Mouse (Mus musculus) Muller cell, postnatal 12 days (primary cell): ENCODE measurements around the gene Lsm12.
"Not testable (repeated sequence)": the region's sequence is repeated elsewhere in the genome, so short reads cannot be mapped to it uniquely, and the experiment has no call there.

ENCODE experiments used
- DNase-seq: peaks from one replicate; pipeline ENCODE4 v3.0.0-alpha.2; 2015; ENCODE audit errors: inconsistent ontology term

Lsm12 gene

DNA sequence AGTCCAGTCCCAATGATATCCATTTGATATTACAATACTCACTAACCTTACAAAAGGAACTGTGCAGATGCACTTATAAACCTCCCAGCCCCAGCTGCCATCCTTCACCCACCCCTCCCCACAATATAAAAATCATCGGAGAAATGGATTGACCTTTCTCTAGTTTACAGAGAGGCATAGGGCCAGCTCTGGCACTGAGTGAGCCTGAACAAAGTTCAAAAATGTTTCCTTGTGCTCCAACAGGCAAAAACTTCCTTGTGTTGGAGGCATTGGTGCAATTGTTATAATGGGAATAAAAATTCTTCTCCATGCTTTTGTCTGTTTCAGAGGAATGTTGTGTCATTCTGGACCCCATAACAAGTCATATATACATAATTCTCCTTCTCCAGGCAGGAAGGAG lies 1.1 kb upstream of the Lsm12 start:
- no peak for DNase-seq

DNA sequence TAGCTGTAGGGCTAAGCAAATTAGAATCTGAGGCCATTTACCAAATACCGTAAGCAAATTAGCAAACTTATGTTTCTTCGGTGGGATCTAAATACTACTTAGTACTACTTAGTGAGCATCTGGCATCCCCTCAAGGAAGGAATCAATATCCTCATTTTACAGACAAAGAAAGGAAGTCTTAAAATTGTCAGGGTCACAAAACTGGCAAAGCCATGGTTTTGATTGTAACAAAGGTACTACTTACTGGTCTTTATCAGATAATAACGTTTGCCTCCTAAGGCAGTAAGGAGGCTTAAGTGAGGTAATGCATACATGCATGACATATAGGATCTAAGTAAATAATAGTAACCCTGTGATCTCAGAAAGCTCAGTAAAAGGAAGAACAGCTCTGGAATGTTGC lies 581 bp upstream of the Lsm12 start:
- no peak for DNase-seq

DNA sequence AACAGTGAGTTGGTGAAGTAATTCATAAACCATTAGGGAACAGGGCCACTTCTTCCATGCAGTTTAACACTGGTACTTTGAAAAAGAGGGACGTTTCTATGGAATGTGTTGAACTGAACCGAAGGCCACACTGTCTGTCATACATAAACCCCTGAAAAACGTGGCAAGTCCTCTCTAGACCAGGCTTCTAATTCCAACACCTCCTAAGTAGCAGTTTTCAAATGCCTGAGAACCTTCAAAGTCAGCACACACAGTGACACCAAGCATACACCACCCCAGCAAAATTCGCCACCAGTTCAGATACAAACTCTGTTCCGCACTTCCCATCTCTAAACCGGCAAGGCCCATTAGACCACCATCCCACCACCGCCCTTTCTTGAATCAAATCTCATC lies 847 bp downstream of the Lsm12 start:
- DNase-seq: peak; percentile 40

GRCm38 (mm10) chr11:102179836-102180235 lies 5.3 kb downstream of the Lsm12 start:
- DNase-seq: no peak

DNA sequence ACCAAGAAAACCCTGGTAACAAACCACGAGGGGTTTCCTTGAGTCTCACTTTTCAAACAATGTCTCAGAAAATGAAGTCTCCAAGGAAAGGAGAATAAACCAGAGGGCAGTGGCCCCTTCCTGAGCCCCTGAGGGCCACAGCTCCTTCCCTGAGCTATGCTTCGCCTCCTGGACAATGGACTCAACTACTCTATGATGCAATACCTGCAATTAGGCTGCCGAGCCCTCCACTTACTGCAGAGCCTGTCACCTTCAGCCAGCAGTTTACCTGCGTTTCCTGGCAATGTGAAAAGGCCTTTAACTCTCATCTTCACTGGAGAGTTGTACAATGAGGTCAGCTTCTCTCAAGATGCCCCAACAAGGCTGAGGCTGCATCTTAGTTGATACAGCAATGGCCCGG lies 16.4 kb downstream of the Lsm12 start:
- DNase-seq: no peak

DNA sequence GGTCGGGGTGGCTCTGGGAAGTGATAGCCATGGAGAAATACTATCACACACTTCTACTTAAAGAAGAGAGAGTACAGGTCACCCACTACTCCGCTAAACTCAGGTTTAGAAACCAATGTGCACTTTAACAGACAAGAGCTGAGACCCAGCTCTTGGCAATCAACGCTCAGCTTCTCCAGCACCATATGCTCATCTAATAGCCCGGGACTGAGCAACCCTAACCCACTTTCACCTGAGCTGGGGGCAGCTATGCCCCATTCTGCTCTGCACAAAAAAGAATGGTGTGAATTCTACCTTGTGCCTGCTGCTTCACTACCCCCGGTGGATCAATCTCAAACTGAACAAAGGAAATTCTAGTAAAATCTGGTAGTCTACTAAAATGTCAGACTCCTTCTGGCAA lies 17.6 kb downstream of the Lsm12 start:
- DNase-seq: no peak

DNA sequence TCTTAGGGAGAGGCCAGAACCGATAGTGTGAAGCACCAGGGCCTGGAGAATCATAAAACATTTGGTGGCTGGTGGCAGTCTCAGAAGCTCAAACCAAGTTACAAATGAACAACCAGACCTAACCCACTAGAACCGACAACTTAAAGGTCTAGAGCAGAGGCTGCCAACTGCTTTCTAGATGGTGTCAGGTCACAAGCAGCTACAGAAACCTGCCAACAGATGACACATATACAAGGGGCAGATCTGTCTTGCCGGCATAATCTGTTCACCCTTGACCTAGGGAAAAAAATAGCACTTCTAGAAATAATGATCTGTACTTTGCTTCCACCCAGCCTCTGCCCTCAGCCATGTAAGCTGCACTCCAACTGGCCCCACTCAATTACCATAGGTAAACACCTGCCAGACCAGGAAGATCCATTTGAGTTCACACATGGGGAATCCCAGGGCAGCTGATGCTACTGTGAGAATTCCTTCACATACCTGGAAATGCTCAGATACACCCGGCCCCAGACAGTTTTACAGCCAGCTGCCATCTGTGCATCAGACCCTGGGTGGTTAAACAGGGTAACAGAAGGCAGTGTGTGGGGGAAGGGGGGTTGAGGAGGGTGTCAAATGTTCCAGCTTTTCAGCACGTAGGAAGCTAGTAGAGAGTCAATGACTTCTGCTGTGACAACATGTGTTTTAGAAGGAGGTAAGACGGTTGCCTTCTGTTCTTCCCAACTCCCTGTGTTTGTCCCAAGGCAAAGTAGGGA lies 18.9 kb downstream of the Lsm12 start:
- DNase-seq: no peak

GRCm38 (mm10) chr11:102159781-102160180 lies 25.3 kb downstream of the Lsm12 start:
- DNase-seq: no peak

GRCm38 (mm10) chr11:102158024-102158423 lies 27.1 kb downstream of the Lsm12 start:
- not testable (repeated sequence) for DNase-seq

- no peak for DNase-seq
Measured at GRCm38 (mm10) chr11:102156786-102157089, 28.4 kb downstream of the Lsm12 start.

GRCm38 (mm10) chr11:102156039-102156785 lies 28.9 kb downstream of the Lsm12 start, which contains the start of gene Tmem101:
TSS of gene Tmem101 (minus strand) at chr11:102156404.
- peak; percentile 94 for DNase-seq

- DNase-seq: no peak
Measured at GRCm38 (mm10) chr11:102147213-102147989, 37.7 kb downstream of the Lsm12 start.

DNA sequence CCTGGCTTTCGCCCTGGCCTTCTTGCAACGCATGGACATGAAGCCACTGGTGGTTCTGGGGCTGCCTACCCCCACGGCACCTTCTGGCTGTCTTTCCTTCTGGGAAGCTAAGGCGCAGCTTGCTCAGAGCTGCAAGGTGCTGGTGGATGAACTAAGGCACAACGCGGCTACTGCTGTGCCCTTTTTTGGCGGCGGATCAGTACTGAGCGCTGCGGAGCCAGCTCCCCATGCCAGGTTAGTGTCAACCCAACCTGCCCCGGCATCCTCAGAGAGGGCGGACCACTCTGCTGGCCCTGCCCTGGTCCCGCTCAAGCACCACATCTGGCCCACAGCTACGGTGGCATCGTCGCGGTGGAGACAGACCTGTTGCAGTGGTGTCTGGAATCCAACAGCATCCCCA lies 38.6 kb downstream of the Lsm12 start:
- DNase-seq: no peak

- no peak for DNase-seq
Measured at GRCm38 (mm10) chr11:102146005-102146404, 39.1 kb downstream of the Lsm12 start.

DNA sequence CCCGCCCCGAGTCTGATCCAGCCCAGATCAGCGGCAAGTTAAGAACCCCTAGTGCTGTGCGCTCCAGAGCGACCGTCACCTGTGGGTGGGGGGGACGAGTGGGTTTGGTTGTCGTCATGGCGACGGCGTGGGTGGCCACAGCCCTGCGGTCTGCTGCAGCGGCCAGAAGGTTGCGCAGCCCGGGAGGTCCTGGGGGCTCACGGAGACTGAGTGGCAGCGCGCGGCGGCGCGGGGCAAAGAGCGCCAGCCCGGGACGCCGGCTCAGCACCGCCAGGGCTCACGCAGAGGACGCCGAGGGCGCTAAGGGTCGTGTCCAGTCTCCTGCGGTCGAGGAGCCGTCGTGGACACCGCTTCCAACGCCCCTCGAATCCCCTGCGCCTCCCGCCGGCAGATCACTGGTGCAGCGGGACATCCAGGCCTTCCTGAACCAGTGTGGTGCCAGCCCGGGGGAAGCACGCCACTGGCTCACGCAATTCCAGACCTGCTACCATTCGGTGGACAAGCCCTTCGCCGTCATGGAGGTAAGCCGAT lies 39.6 kb downstream of the Lsm12 start, which contains the start of gene Nags:
Gene Nags (plus strand): TSS at position 43 of the 531 bp plus-strand sequence.
- DNase-seq: peak; percentile 17

GRCm38 (mm10) chr11:102144957-102145470 lies 40.1 kb downstream of the Lsm12 start:
- DNase-seq: no peak

DNA sequence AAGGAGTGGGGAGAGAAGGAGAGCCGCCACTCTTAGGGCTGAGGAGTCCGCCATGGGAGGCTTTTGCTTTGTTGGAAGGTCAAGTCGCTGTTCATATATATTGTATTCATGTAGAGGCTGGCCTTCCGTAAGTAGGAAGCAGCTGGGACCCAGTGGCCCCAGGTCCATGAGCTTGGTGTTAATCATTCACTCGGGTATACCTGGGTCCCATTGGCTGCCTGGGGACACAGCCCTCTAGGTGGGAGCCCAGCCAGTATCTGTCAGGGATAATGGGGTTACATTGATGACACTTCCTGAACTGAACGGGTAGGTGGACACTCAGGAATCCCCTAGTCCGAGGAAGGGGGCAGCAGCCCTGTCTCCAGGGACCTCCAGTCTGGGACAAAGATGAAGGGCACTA lies 42.7 kb downstream of the Lsm12 start:
- no peak for DNase-seq

GRCm38 (mm10) chr11:102140508-102140907 lies 44.6 kb downstream of the Lsm12 start:
- peak; percentile 37 for DNase-seq

GRCm38 (mm10) chr11:102138447-102138740 lies 46.7 kb downstream of the Lsm12 start:
- DNase-seq: peak; percentile 65

- no peak for DNase-seq
Measured at GRCm38 (mm10) chr11:102137625-102138446, 47.3 kb downstream of the Lsm12 start.

DNA sequence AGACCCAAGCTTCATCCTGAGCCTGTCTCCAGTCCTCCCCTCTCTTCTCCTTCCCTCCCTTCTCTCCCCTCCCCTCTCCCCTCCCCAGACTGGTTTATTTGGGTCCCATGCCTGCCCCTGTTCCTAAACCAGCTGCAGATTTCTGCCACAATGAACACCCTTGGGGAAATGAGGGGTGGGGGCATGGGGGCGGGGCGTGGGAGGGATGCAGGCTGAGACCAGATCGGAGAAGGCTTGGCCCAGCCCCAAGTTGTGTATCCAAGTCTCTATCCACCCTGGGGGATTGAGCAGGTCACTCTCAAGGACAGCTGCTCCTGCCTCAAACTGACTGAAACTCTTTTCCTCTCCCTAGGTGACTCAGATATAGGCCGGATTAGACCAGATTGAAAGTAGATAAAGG lies 50.6 kb downstream of the Lsm12 start:
- DNase-seq: no peak
